Comparison of ENCODE assay signal across 10 mouse cellular contexts in genomic region chr9:107606591-107606990, GRCm38 (mm10). TPM values are rescaled to one million over a fixed set of nuclear protein-coding genes. Genes with fewer than 3 reads are reported as not detected.
DNase-seq lines count a peak whose midpoint lies in the region; ATAC-seq and TF ChIP-seq lines count a peak whose summit lies in the region.
"Had no signal": no experiment of that assay in that cellular context is flagged by ENCODE, and none has a peak within 500 bp of the region (broad histone marks: within the 10 kb centered on the region; RNA-seq: fewer than 3 reads in every experiment).

No protein-coding gene starts in this region.

- WGBS in forebrain, embryonic 10.5 days = 16% methylated on average over 9 of the region's 9 CpGs
- 29% methylated on average over 9 of the region's 9 CpGs for WGBS in forebrain, embryonic 15.5 days
- WGBS in midbrain, embryonic 12.5 days = 15% methylated on average over 9 of the region's 9 CpGs
- WGBS in midbrain, postnatal 0 days = 36% methylated on average over 9 of the region's 9 CpGs
- WGBS in stomach, embryonic 15.5 days = 19% methylated on average over 9 of the region's 9 CpGs

- H3K27me3 ChIP-seq in forebrain, embryonic 10.5 days (ENCODE audit: poor library complexity, severe bottlenecking) = peaks cover 35% of the 10 kb centered on the region
- no peaks in the 10 kb centered on the region for H3K27me3 ChIP-seq in forebrain, embryonic 15.5 days
- H3K27me3 ChIP-seq in midbrain, embryonic 12.5 days = 0 out of 2 replicates have a peak, but pooled peaks cover 13% of the 10 kb centered on the region
- no peaks in the 10 kb centered on the region for H3K27me3 ChIP-seq in midbrain, postnatal 0 days (ENCODE audit: insufficient read depth, low read length)
- no peaks in the 10 kb centered on the region for H3K27me3 ChIP-seq in stomach, embryonic 15.5 days (replicated peaks)

- no peaks in the 10 kb centered on the region; the same call in 1 of the 2 replicates for H3K36me3 ChIP-seq in forebrain, embryonic 10.5 days (replicated peaks)
- no peaks in the 10 kb centered on the region for H3K36me3 ChIP-seq in forebrain, embryonic 15.5 days
- no peaks in the 10 kb centered on the region for H3K36me3 ChIP-seq in midbrain, embryonic 12.5 days
- no peaks in the 10 kb centered on the region for H3K36me3 ChIP-seq in midbrain, postnatal 0 days (ENCODE audit: insufficient read depth, low read length)
- no peaks in the 10 kb centered on the region for H3K36me3 ChIP-seq in stomach, embryonic 15.5 days

- H3K9ac ChIP-seq in forebrain, embryonic 15.5 days (replicated peaks) = no peak overlapping the region
- 0 out of 2 replicates have a peak overlapping the region, but pooled peaks have one; percentile 17 for H3K9ac ChIP-seq in midbrain, embryonic 12.5 days (replicated peaks)
- no peak overlapping the region for H3K9ac ChIP-seq in midbrain, postnatal 0 days (replicated peaks; ENCODE audit: low read length, poor library complexity, severe bottlenecking)
- no peak overlapping the region for H3K9ac ChIP-seq in stomach, embryonic 15.5 days

- peaks cover 97% of the 10 kb centered on the region for H3K4me1 ChIP-seq in forebrain, embryonic 10.5 days
- H3K4me1 ChIP-seq in forebrain, embryonic 15.5 days = peaks cover 22% of the 10 kb centered on the region
- peaks cover 64% of the 10 kb centered on the region for H3K4me1 ChIP-seq in midbrain, embryonic 12.5 days
- peaks cover 4% of the 10 kb centered on the region; the same call in 1 of the 2 replicates for H3K4me1 ChIP-seq in midbrain, postnatal 0 days (ENCODE audit: insufficient read depth, low read length)
- peaks cover 54% of the 10 kb centered on the region for H3K4me1 ChIP-seq in stomach, embryonic 15.5 days

- TF ChIP-seq CTCF in midbrain, postnatal 0 days (IDR thresholded peaks at IDR 0.05) = no peak

- H3K4me3 ChIP-seq in forebrain, embryonic 10.5 days = peak overlapping the region; percentile 18
- H3K4me3 ChIP-seq in forebrain, embryonic 15.5 days = no peak overlapping the region
- H3K4me3 ChIP-seq in midbrain, embryonic 12.5 days = no peak overlapping the region
- H3K4me3 ChIP-seq in midbrain, postnatal 0 days (ENCODE audit: low read depth, low read length) = no peak overlapping the region
- peak overlapping the region; percentile 7; the same call in 1 of the 2 replicates for H3K4me3 ChIP-seq in stomach, embryonic 15.5 days (replicated peaks)

- no peak for ATAC-seq in forebrain, embryonic 15.5 days (replicated peaks)
- ATAC-seq in midbrain, embryonic 12.5 days (ENCODE audit: low FRiP score, low read depth) = no peak
- no peak for ATAC-seq in midbrain, postnatal 0 days (ENCODE audit: low FRiP score)
- no peak for ATAC-seq in stomach, embryonic 15.5 days (ENCODE audit: insufficient read depth, low FRiP score, low read depth)
- ATAC-seq in CD4-positive, CD25-positive, alpha-beta regulatory T cell, adult 4 months = no peak
- ATAC-seq: inflammation-experienced regulatory T-cells, adult 6 months had no signal

- H3K9me3 ChIP-seq in forebrain, embryonic 10.5 days = no peaks in the 10 kb centered on the region
- H3K9me3 ChIP-seq in forebrain, embryonic 15.5 days = no peaks in the 10 kb centered on the region
- no peaks in the 10 kb centered on the region for H3K9me3 ChIP-seq in midbrain, embryonic 12.5 days
- no peaks in the 10 kb centered on the region for H3K9me3 ChIP-seq in midbrain, postnatal 0 days (ENCODE audit: low read length)
- no peaks in the 10 kb centered on the region for H3K9me3 ChIP-seq in stomach, embryonic 15.5 days

- H3K4me2 ChIP-seq in forebrain, embryonic 15.5 days (replicated peaks) = no peak overlapping the region
- no peak overlapping the region for H3K4me2 ChIP-seq in midbrain, embryonic 12.5 days (replicated peaks)
- no peak overlapping the region for H3K4me2 ChIP-seq in midbrain, postnatal 0 days (ENCODE audit: low read depth, low read length, poor library complexity, severe bottlenecking)
- peak overlapping the region; percentile 38 for H3K4me2 ChIP-seq in stomach, embryonic 15.5 days

- H3K27ac ChIP-seq in forebrain, embryonic 10.5 days = peak overlapping the region; percentile 96
- no peak overlapping the region for H3K27ac ChIP-seq in forebrain, embryonic 15.5 days (replicated peaks)
- H3K27ac ChIP-seq in midbrain, embryonic 12.5 days (replicated peaks) = no peak overlapping the region
- H3K27ac ChIP-seq in midbrain, postnatal 0 days (ENCODE audit: low read depth, low read length) = no peak overlapping the region
- H3K27ac ChIP-seq in stomach, embryonic 15.5 days = peak overlapping the region; percentile 38

- DNase-seq in forebrain, embryonic 10.5 days (ENCODE audit: extremely low spot score, low spot score) = no peak
- DNase-seq in midbrain, postnatal 0 days (ENCODE audit: low spot score) = no peak
- DNase-seq in kidney, postnatal 25 days = peak; percentile 68 to 88
- no peak for DNase-seq in cerebellum, postnatal 4 days (ENCODE audit: low spot score in 2 of 2)

RNA-seq across cellular contexts. Expression of gene Sema3b, which starts 2.4 kb away (rescaled TPM):
- polyA plus RNA-seq in forebrain, embryonic 10.5 days (2016; fragmentation: Nextera tagmentation; extraction: Ambion mirVana) = 1.4 and 2.0 TPM in 2 replicates
- 1.7 and 2.8 TPM in 2 replicates for polyA plus RNA-seq in forebrain, embryonic 15.5 days (2015; fragmentation: Nextera tagmentation; extraction: Ambion mirVana)
- 3.2 TPM in 2 replicates for polyA plus RNA-seq in midbrain, embryonic 12.5 days (2016; fragmentation: Nextera tagmentation; extraction: Ambion mirVana)
- 5.7 and 16.7 TPM in 2 replicates for total RNA-seq in midbrain, postnatal 0 days (2014; rRNA removed)
- polyA plus RNA-seq in midbrain, postnatal 0 days (2015; fragmentation: Nextera tagmentation; extraction: Ambion mirVana) = 4.0 and 5.1 TPM in 2 replicates
- 13.2 and 16.5 TPM in 2 replicates for polyA plus RNA-seq in stomach, embryonic 15.5 days (2015; fragmentation: Nextera tagmentation; extraction: Ambion mirVana)
- polyA plus RNA-seq in CD4-positive, CD25-positive, alpha-beta regulatory T cell, adult 4 months (2017; shearing (Covaris generic)) = not detected
- total RNA-seq: common myeloid progenitor, adult 5-6 weeks had no signal
- polyA plus RNA-seq: inflammation-experienced regulatory T-cells, adult 6 months had no signal

RNA-seq across cellular contexts. Expression of gene Ifrd2, which starts 19.1 kb away (rescaled TPM):
- 58.6 and 66.8 TPM in 2 replicates for polyA plus RNA-seq in forebrain, embryonic 10.5 days (2016; fragmentation: Nextera tagmentation; extraction: Ambion mirVana)
- polyA plus RNA-seq in forebrain, embryonic 15.5 days (2015; fragmentation: Nextera tagmentation; extraction: Ambion mirVana) = 15.4 and 16.9 TPM in 2 replicates
- polyA plus RNA-seq in midbrain, embryonic 12.5 days (2016; fragmentation: Nextera tagmentation; extraction: Ambion mirVana) = 20.1 and 21.1 TPM in 2 replicates
- 8.4 and 8.9 TPM in 2 replicates for total RNA-seq in midbrain, postnatal 0 days (2014; rRNA removed)
- polyA plus RNA-seq in midbrain, postnatal 0 days (2015; fragmentation: Nextera tagmentation; extraction: Ambion mirVana) = 6.5 and 7.5 TPM in 2 replicates
- 65.1 and 68.2 TPM in 2 replicates for polyA plus RNA-seq in stomach, embryonic 15.5 days (2015; fragmentation: Nextera tagmentation; extraction: Ambion mirVana)
- polyA plus RNA-seq in CD4-positive, CD25-positive, alpha-beta regulatory T cell, adult 4 months (2017; shearing (Covaris generic)) = 10 to 100 TPM; 30.1 to 36.2 TPM

RNA-seq across cellular contexts. Expression of gene Hyal3, which starts 26.0 kb away (rescaled TPM):
- polyA plus RNA-seq in forebrain, embryonic 10.5 days (2016; fragmentation: Nextera tagmentation; extraction: Ambion mirVana) = 0.42 and 0.47 TPM in 2 replicates
- 1.3 and 2.1 TPM in 2 replicates for polyA plus RNA-seq in forebrain, embryonic 15.5 days (2015; fragmentation: Nextera tagmentation; extraction: Ambion mirVana)
- 0.41 and 1.1 TPM in 2 replicates for polyA plus RNA-seq in midbrain, embryonic 12.5 days (2016; fragmentation: Nextera tagmentation; extraction: Ambion mirVana)
- 1.1 and 4.3 TPM in 2 replicates for total RNA-seq in midbrain, postnatal 0 days (2014; rRNA removed)
- 1.8 and 2.2 TPM in 2 replicates for polyA plus RNA-seq in midbrain, postnatal 0 days (2015; fragmentation: Nextera tagmentation; extraction: Ambion mirVana)
- polyA plus RNA-seq in stomach, embryonic 15.5 days (2015; fragmentation: Nextera tagmentation; extraction: Ambion mirVana) = 1.1 and 1.7 TPM in 2 replicates
- 1 to 10 TPM in 1 of 2 experiments, under 1 TPM in 1; 0.90 to 1.4 TPM for polyA plus RNA-seq in CD4-positive, CD25-positive, alpha-beta regulatory T cell, adult 4 months (2017; shearing (Covaris generic))

RNA-seq across cellular contexts. Expression of gene Naa80, which starts 27.9 kb away (rescaled TPM):
- 13.9 and 17.9 TPM in 2 replicates for polyA plus RNA-seq in forebrain, embryonic 10.5 days (2016; fragmentation: Nextera tagmentation; extraction: Ambion mirVana)
- polyA plus RNA-seq in forebrain, embryonic 15.5 days (2015; fragmentation: Nextera tagmentation; extraction: Ambion mirVana) = 14.7 and 17.0 TPM in 2 replicates
- polyA plus RNA-seq in midbrain, embryonic 12.5 days (2016; fragmentation: Nextera tagmentation; extraction: Ambion mirVana) = 14.5 and 14.7 TPM in 2 replicates
- total RNA-seq in midbrain, postnatal 0 days (2014; rRNA removed) = 22.7 and 35.4 TPM in 2 replicates
- polyA plus RNA-seq in midbrain, postnatal 0 days (2015; fragmentation: Nextera tagmentation; extraction: Ambion mirVana) = 20.4 and 24.4 TPM in 2 replicates
- polyA plus RNA-seq in stomach, embryonic 15.5 days (2015; fragmentation: Nextera tagmentation; extraction: Ambion mirVana) = 16.1 and 18.6 TPM in 2 replicates
- 10 to 100 TPM; 25.4 to 34.9 TPM for polyA plus RNA-seq in CD4-positive, CD25-positive, alpha-beta regulatory T cell, adult 4 months (2017; shearing (Covaris generic))

RNA-seq across cellular contexts. Expression of gene Gnai2, which starts 28.6 kb away (rescaled TPM):
- polyA plus RNA-seq in forebrain, embryonic 10.5 days (2016; fragmentation: Nextera tagmentation; extraction: Ambion mirVana) = 526 and 533 TPM in 2 replicates
- polyA plus RNA-seq in forebrain, embryonic 15.5 days (2015; fragmentation: Nextera tagmentation; extraction: Ambion mirVana) = 335 and 338 TPM in 2 replicates
- polyA plus RNA-seq in midbrain, embryonic 12.5 days (2016; fragmentation: Nextera tagmentation; extraction: Ambion mirVana) = 635 and 641 TPM in 2 replicates
- 224 and 241 TPM in 2 replicates for total RNA-seq in midbrain, postnatal 0 days (2014; rRNA removed)
- 260 and 264 TPM in 2 replicates for polyA plus RNA-seq in midbrain, postnatal 0 days (2015; fragmentation: Nextera tagmentation; extraction: Ambion mirVana)
- 355 and 371 TPM in 2 replicates for polyA plus RNA-seq in stomach, embryonic 15.5 days (2015; fragmentation: Nextera tagmentation; extraction: Ambion mirVana)
- polyA plus RNA-seq in CD4-positive, CD25-positive, alpha-beta regulatory T cell, adult 4 months (2017; shearing (Covaris generic)) = 100 to 1,000 TPM; 120 to 139 TPM

Comparison
In these comparisons a context has a peak if more than half of its experiments do, and no peak if none do; other contexts are left out.
1. H3K27ac ChIP-seq: peak in forebrain, embryonic 10.5 days (single experiment) and stomach, embryonic 15.5 days (single experiment); none in forebrain, embryonic 15.5 days (single experiment), midbrain, embryonic 12.5 days (single experiment) and midbrain, postnatal 0 days (single experiment).
2. H3K4me3 ChIP-seq: peak in forebrain, embryonic 10.5 days (single experiment) and stomach, embryonic 15.5 days (single experiment); none in forebrain, embryonic 15.5 days (single experiment), midbrain, embryonic 12.5 days (single experiment) and midbrain, postnatal 0 days (single experiment).
3. DNase-seq: peak in kidney, postnatal 25 days (2 of 2); none in forebrain, embryonic 10.5 days (single experiment), midbrain, postnatal 0 days (single experiment) and cerebellum, postnatal 4 days (0 of 2).